Mouse (Mus musculus) forebrain, embryonic 13.5 days (tissue): ENCODE measurements around the gene AI854703. TPM values are rescaled to one million over a fixed set of nuclear protein-coding genes. Genes with fewer than 3 reads are reported as not detected.

Experiments used
- polyA plus RNA-seq: library from polyadenylated mRNA; unstranded; fragments of >200 nt; fragmentation: Nextera tagmentation; extraction: Ambion mirVana; gene quantifications from 2 replicates; pipeline ENCODE4 v1.2.1, GENCODE M21; 2015

The AI854703 gene
- polyA plus RNA-seq, 1 experiment from 2014 or later, result 3.1 TPM

Other genes starting within 250 kb of the AI854703 start
- 21.1 and 25.4 TPM in 2 replicates for gene Krba1, start 231.2 kb upstream of the AI854703 start, polyA plus RNA-seq
- gene Zfp467, start 180.9 kb upstream of the AI854703 start, polyA plus RNA-seq, result 23.9 and 25.6 TPM in 2 replicates
- gene Sspo, start 178.5 kb upstream of the AI854703 start, polyA plus RNA-seq, result 0.24 and 0.25 TPM in 2 replicates
- 122 and 137 TPM in 2 replicates for gene Atp6v0e2, start 89.1 kb upstream of the AI854703 start, polyA plus RNA-seq
- gene Lrrc61, start 72.0 kb upstream of the AI854703 start, polyA plus RNA-seq, result 12.5 and 13.4 TPM in 2 replicates
- 1.8 and 2.5 TPM in 2 replicates for gene Rarres2, start 54.0 kb upstream of the AI854703 start, polyA plus RNA-seq
- not detected in 2 replicates for gene Gm45021, start 37.2 kb upstream of the AI854703 start, polyA plus RNA-seq
- 35.8 and 38.8 TPM in 2 replicates for gene Repin1, start 32.9 kb upstream of the AI854703 start, polyA plus RNA-seq
- gene Gm44965, start 32.8 kb upstream of the AI854703 start, polyA plus RNA-seq, result 1.7 TPM in 1 of 2 replicates, not detected in the other
- 13.4 and 13.8 TPM in 2 replicates for gene Zfp775, start 24.7 kb upstream of the AI854703 start, polyA plus RNA-seq
- 0.19 and 0.28 TPM in 2 replicates for gene Gimap8, start 20.5 kb downstream of the AI854703 start, polyA plus RNA-seq
- gene Gimap9, start 49.4 kb downstream of the AI854703 start, polyA plus RNA-seq, result 1.7 and 2.7 TPM in 2 replicates
- 1.9 and 2.2 TPM in 2 replicates for gene Gimap4, start 57.8 kb downstream of the AI854703 start, polyA plus RNA-seq
- 4.8 and 5.1 TPM in 2 replicates for gene Gimap6, start 81.5 kb downstream of the AI854703 start, polyA plus RNA-seq
- gene Gm28053, start 91.8 kb downstream of the AI854703 start, polyA plus RNA-seq, result 0.70 and 0.71 TPM in 2 replicates
- not detected in 2 replicates for gene Gimap7, start 91.9 kb downstream of the AI854703 start, polyA plus RNA-seq
- 3.4 and 4.1 TPM in 2 replicates for gene Gimap1, start 112.3 kb downstream of the AI854703 start, polyA plus RNA-seq
- 0.91 and 1.1 TPM in 2 replicates for gene Gimap5, start 119.4 kb downstream of the AI854703 start, polyA plus RNA-seq
- gene Gimap3, start 144.1 kb downstream of the AI854703 start, polyA plus RNA-seq, result not detected in 2 replicates
- 10.9 and 15.0 TPM in 2 replicates for gene Tmem176a, start 214.2 kb downstream of the AI854703 start, polyA plus RNA-seq
- 92.1 and 97.6 TPM in 2 replicates for gene Tmem176b, start 214.7 kb downstream of the AI854703 start, polyA plus RNA-seq
- not detected in 2 replicates for gene Aoc1, start 246.1 kb downstream of the AI854703 start, polyA plus RNA-seq